Mouse (Mus musculus) lung, postnatal 0 days (tissue): ENCODE measurements at regions not wholly inside any gene's neighbourhood (a gene's known extent, or its start where the extent isn't known, plus 50 kb on each side); places are given as distances from the start of the nearest gene placed in this dataset.

Source experiments
- CTCF ChIP-seq: IDR thresholded peaks from 2 replicates; pipeline ENCODE4 v1.5.1; 2016; ENCODE audit warnings: antibody characterized with exemption, mild to moderate bottlenecking
- EP300 ChIP-seq: IDR thresholded peaks from 2 replicates; pipeline ENCODE4 v1.6.1; 2016; ENCODE audit warnings: antibody characterized with exemption, mild to moderate bottlenecking, control low read depth

- no peak for TF ChIP-seq CTCF
- no peak for TF ChIP-seq EP300
Observed at GRCm38 (mm10) chr11:71444056-71444455, 213.5 kb upstream of the Nlrp1b start.
